Mouse (Mus musculus): ENCODE data around the gene Dbt. TPM values are rescaled to one million over a fixed set of nuclear protein-coding genes. Genes with fewer than 3 reads are reported as not detected.

The Dbt gene
- polyA plus RNA-seq, 1 experiment = 37.6 TPM

DNA sequence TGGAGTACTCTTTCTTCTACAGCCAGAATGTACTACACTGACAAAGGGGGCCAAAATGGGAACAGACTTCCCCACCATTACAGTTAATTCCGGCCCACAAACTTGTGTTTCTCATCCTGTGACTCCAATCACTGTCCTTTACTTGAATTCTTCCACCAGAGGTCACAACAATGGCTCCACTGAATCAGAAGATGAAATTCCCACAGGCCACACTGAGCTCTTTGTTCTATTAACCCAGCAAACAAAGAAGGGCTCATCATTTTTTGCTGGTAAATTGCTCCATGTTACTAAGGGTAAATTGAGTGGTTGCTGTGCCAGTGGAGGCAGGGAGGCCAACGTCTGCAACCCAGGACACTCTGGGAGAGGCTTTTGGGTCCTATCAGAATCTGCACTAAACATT lies 32.8 kb upstream of the Dbt start:
- Histone ChIP-seq H3K4me3 (ENCODE audit: low read depth, low read length) (no peak overlapping the region), H3K27ac (ENCODE audit: insufficient read depth, low read length) (no peak overlapping the region), H3K9ac (ENCODE audit: low read depth, poor library complexity, severe bottlenecking) (no peak overlapping the region), H3K9me3 (replicated peaks; ENCODE audit: control insufficient read depth, insufficient read depth, low read length, poor library complexity, severe bottlenecking) (no peaks in the 10 kb centered on the region), H3K4me1 (ENCODE audit: control insufficient read depth, insufficient read depth, low read length) (peaks cover 2% of the 10 kb centered on the region), H3K36me3 (ENCODE audit: control insufficient read depth, insufficient read depth, low read length, poor library complexity, severe bottlenecking) (no peaks in the 10 kb centered on the region), H3K27me3 (ENCODE audit: control insufficient read depth, insufficient read depth, low read length, poor library complexity, severe bottlenecking) (no peaks in the 10 kb centered on the region)
- TF ChIP-seq CTCF (IDR thresholded peaks at IDR 0.05; ENCODE audit: low read depth, low read length) = no peak
- no peak for TF ChIP-seq EP300 (IDR thresholded peaks at IDR 0.05; ENCODE audit: insufficient read depth, low read depth, low read length)
- TF ChIP-seq POLR2A (IDR thresholded peaks at IDR 0.05; ENCODE audit: insufficient read depth, low read length) = no peak

DNA sequence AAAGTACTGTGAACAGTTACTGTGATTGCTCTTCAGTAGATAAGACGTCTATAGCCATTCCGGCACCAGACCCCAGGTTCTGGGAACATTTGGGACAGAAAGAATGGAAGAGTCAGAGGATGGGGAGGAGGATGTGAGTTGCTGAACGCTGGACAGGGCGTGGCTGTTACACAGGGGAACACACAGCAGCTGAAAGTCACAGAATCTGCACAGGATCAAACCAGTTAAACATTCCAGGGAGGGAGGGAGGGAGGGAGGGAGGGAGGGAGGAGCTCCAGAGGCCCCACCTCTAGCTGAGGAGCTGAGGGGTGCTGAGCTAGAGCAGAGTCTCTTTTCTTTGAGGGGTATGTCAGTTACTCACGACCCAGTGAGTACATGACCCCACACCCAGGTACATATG lies 31.9 kb upstream of the Dbt start:
- no peak for TF ChIP-seq CTCF (IDR thresholded peaks at IDR 0.05; ENCODE audit: low read depth, low read length)
- no peak for TF ChIP-seq POLR2A (IDR thresholded peaks at IDR 0.05; ENCODE audit: insufficient read depth, low read length)
- no peak for TF ChIP-seq EP300 (IDR thresholded peaks at IDR 0.05; ENCODE audit: insufficient read depth, low read depth, low read length)
- no peaks in the 10 kb centered on the region for H3K27me3 ChIP-seq (ENCODE audit: control insufficient read depth, insufficient read depth, low read length, poor library complexity, severe bottlenecking)
- no peak overlapping the region for H3K27ac ChIP-seq (ENCODE audit: insufficient read depth, low read length)

DNA sequence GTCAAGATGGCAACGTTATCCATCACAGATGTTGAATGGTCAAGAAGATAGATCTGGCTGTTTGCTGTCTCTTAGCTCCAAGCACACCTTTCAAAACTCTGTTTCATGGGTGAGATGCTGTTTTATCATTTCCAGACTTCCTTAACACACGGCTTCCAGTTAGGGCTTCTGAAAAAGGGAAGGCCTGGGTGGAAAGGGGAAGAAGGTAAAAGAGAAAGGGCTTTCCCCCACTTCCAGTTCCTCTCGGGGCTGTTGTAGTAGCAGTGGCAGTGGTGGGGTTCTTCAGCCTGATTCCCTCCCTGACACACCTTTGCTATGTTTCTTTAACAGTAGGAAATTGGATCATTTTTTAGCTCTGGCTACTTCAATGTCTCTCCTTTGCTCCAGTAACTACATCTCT lies 30.1 kb upstream of the Dbt start:
- Histone ChIP-seq H3K9ac (ENCODE audit: low read depth, poor library complexity, severe bottlenecking) (no peak overlapping the region), H3K4me3 (ENCODE audit: low read depth, low read length) (no peak overlapping the region), H3K9me3 (replicated peaks; ENCODE audit: control insufficient read depth, insufficient read depth, low read length, poor library complexity, severe bottlenecking) (no peaks in the 10 kb centered on the region), H3K4me1 (ENCODE audit: control insufficient read depth, insufficient read depth, low read length) (peaks cover 2% of the 10 kb centered on the region), H3K27ac (ENCODE audit: insufficient read depth, low read length) (no peak overlapping the region), H3K27me3 (ENCODE audit: control insufficient read depth, insufficient read depth, low read length, poor library complexity, severe bottlenecking) (no peaks in the 10 kb centered on the region), H3K36me3 (ENCODE audit: control insufficient read depth, insufficient read depth, low read length, poor library complexity, severe bottlenecking) (peaks cover 5% of the 10 kb centered on the region; the same call in 1 of the 2 replicates)
- TF ChIP-seq CTCF (IDR thresholded peaks at IDR 0.05; ENCODE audit: low read depth, low read length) = no peak
- TF ChIP-seq EP300 (IDR thresholded peaks at IDR 0.05; ENCODE audit: insufficient read depth, low read depth, low read length) = no peak
- no peak for TF ChIP-seq POLR2A (IDR thresholded peaks at IDR 0.05; ENCODE audit: insufficient read depth, low read length)

More for the DNA sequence above, 31.9 kb upstream of the Dbt start:
- H3K4me3 ChIP-seq (ENCODE audit: low read depth, low read length) = no peak overlapping the region
- no peak overlapping the region for H3K9ac ChIP-seq (ENCODE audit: low read depth, poor library complexity, severe bottlenecking)
- peaks cover 2% of the 10 kb centered on the region for H3K4me1 ChIP-seq (ENCODE audit: control insufficient read depth, insufficient read depth, low read length)
- no peaks in the 10 kb centered on the region for H3K9me3 ChIP-seq (replicated peaks; ENCODE audit: control insufficient read depth, insufficient read depth, low read length, poor library complexity, severe bottlenecking)
- no peaks in the 10 kb centered on the region for H3K36me3 ChIP-seq (ENCODE audit: control insufficient read depth, insufficient read depth, low read length, poor library complexity, severe bottlenecking)

DNA sequence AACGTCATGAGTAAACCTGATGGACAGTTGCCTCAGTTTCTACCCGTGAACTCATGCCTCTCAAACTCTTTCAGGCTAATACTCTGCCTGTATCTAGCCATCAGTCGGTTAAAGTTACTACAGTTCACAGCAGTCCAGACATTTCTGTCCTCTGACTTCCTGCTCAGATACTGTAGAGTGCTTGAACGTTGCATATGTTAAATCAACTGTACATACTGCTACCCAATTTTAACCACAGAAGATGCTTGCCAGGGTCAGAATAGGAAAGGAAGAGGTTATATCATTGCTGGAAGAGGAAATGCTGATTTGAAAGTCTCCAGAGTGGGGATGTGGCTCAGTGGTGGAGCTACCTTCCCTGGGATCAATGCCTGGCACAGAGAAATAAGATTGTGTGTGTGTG lies 29.6 kb upstream of the Dbt start:
- peaks cover 2% of the 10 kb centered on the region for H3K4me1 ChIP-seq (ENCODE audit: control insufficient read depth, insufficient read depth, low read length)
- H3K27ac ChIP-seq (ENCODE audit: insufficient read depth, low read length) = no peak overlapping the region
- TF ChIP-seq EP300 (IDR thresholded peaks at IDR 0.05; ENCODE audit: insufficient read depth, low read depth, low read length) (no peak), CTCF (IDR thresholded peaks at IDR 0.05; ENCODE audit: low read depth, low read length) (no peak), POLR2A (IDR thresholded peaks at IDR 0.05; ENCODE audit: insufficient read depth, low read length) (no peak)

DNA sequence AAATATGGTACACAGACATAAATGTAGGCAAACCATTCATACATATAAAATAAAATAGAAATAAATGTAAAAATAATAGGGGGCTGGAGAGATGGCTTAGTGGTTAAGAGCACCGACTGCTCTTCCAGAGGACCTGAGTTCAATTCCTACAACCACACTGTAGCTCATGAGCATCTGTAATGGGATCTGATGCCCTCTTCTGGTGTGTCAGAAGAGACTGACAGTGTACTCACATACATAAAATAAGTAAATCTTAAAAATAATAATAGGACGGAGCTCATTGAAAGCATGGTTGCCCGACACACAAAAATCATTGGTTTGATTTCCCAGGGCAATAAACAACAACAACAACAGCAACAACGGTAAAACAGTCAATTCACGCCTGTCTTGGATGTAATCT lies 21.9 kb upstream of the Dbt start:
- Histone ChIP-seq H3K27me3 (ENCODE audit: control insufficient read depth, insufficient read depth, low read length, poor library complexity, severe bottlenecking) (no peaks in the 10 kb centered on the region), H3K9ac (ENCODE audit: low read depth, poor library complexity, severe bottlenecking) (no peak overlapping the region), H3K27ac (ENCODE audit: insufficient read depth, low read length) (no peak overlapping the region), H3K4me1 (ENCODE audit: control insufficient read depth, insufficient read depth, low read length) (no peaks in the 10 kb centered on the region), H3K36me3 (ENCODE audit: control insufficient read depth, insufficient read depth, low read length, poor library complexity, severe bottlenecking) (peaks cover 51% of the 10 kb centered on the region), H3K4me3 (ENCODE audit: low read depth, low read length) (no peak overlapping the region), H3K9me3 (replicated peaks; ENCODE audit: control insufficient read depth, insufficient read depth, low read length, poor library complexity, severe bottlenecking) (no peaks in the 10 kb centered on the region)
- TF ChIP-seq POLR2A (IDR thresholded peaks at IDR 0.05; ENCODE audit: insufficient read depth, low read length) = no peak
- TF ChIP-seq CTCF (IDR thresholded peaks at IDR 0.05; ENCODE audit: low read depth, low read length) = no peak
- no peak for TF ChIP-seq EP300 (IDR thresholded peaks at IDR 0.05; ENCODE audit: insufficient read depth, low read depth, low read length)

More for the DNA sequence above, 29.6 kb upstream of the Dbt start:
- Histone ChIP-seq H3K27me3 (ENCODE audit: control insufficient read depth, insufficient read depth, low read length, poor library complexity, severe bottlenecking) (no peaks in the 10 kb centered on the region), H3K36me3 (ENCODE audit: control insufficient read depth, insufficient read depth, low read length, poor library complexity, severe bottlenecking) (peaks cover 7% of the 10 kb centered on the region), H3K9me3 (replicated peaks; ENCODE audit: control insufficient read depth, insufficient read depth, low read length, poor library complexity, severe bottlenecking) (no peaks in the 10 kb centered on the region), H3K9ac (ENCODE audit: low read depth, poor library complexity, severe bottlenecking) (no peak overlapping the region), H3K4me3 (ENCODE audit: low read depth, low read length) (no peak overlapping the region)

DNA sequence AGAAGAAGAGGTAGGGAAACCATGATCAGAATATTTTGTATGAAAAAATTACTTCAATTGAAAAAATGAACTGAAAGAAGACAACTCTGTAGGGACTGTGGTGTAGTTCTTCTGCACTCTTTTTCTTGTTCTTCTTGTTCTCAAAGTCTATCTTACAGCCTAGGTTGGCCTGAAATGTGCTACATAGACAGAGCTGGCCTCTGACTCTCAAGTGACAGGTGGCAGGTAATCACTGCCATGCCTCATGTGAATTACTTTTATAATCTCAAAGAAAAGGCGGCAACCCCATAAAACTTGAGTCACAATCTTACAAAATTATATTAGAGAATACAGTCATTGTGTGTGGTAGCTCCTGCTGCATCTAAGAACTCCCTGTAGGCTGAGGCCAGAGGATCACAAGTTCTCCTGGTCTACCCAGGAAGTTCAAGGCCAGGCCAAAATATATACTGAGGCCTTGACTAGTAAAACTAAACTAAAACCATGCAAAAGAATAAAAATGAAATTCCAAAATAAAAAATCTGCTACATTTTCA lies 20.9 kb upstream of the Dbt start:
- TF ChIP-seq POLR2A (IDR thresholded peaks at IDR 0.05; ENCODE audit: insufficient read depth, low read length) (no peak), EP300 (IDR thresholded peaks at IDR 0.05; ENCODE audit: insufficient read depth, low read depth, low read length) (no peak), CTCF (IDR thresholded peaks at IDR 0.05; ENCODE audit: low read depth, low read length) (no peak)
- Histone ChIP-seq H3K27me3 (ENCODE audit: control insufficient read depth, insufficient read depth, low read length, poor library complexity, severe bottlenecking) (no peaks in the 10 kb centered on the region), H3K36me3 (ENCODE audit: control insufficient read depth, insufficient read depth, low read length, poor library complexity, severe bottlenecking) (peaks cover 55% of the 10 kb centered on the region), H3K4me1 (ENCODE audit: control insufficient read depth, insufficient read depth, low read length) (no peaks in the 10 kb centered on the region), H3K27ac (ENCODE audit: insufficient read depth, low read length) (no peak overlapping the region), H3K9me3 (replicated peaks; ENCODE audit: control insufficient read depth, insufficient read depth, low read length, poor library complexity, severe bottlenecking) (no peaks in the 10 kb centered on the region), H3K4me3 (ENCODE audit: low read depth, low read length) (no peak overlapping the region), H3K9ac (ENCODE audit: low read depth, poor library complexity, severe bottlenecking) (no peak overlapping the region)

All from ES-Bruce4 (cell line).